Mouse (Mus musculus) heart, embryonic 14.5 days (tissue): ENCODE data around the gene Vps13d. TPM values are rescaled to one million over a fixed set of nuclear protein-coding genes. Genes with fewer than 3 reads are reported as not detected.
A peak's percentile ranks its signal among the peaks of the same experiment; 100 is the strongest.

Experiments
- ATAC-seq: fragments of 200-750 bp; cut with Nextera tagmentation; 2 replicates; pipeline ENCODE4 v1.8.0; 2017; ENCODE audit warnings: low read depth, moderate TSS enrichment; ENCODE audit not compliant: insufficient number of reproducible peaks, insufficient read depth, low FRiP score
- H3K27ac ChIP-seq, 2 experiments: fragments of 200-500 bp in 1 of 2; fragments of 300-500 bp in 1 of 2; sonication (generic) in 1 of 2; replicated peaks in 1 of 2; 2 replicates each; pipeline ENCODE4 v1.5.1; 2012 to 2014; ENCODE audit warnings: low read depth in 2 of 2, low read length in 2 of 2, control low read depth in 1 of 2, mild to moderate bottlenecking in 1 of 2, mixed read lengths in 1 of 2; ENCODE audit not compliant: control insufficient read depth in 1 of 2, insufficient read depth in 1 of 2
- H3K27me3 ChIP-seq: fragments of 300-500 bp; sonication (generic); 2 replicates; pipeline ENCODE4 v1.6.1; 2014; ENCODE audit warnings: mild to moderate bottlenecking, low read length, control low read depth; ENCODE audit not compliant: control insufficient read depth, insufficient read depth
- H3K36me3 ChIP-seq: fragments of 300-500 bp; sonication (generic); 2 replicates; pipeline ENCODE4 v1.6.1; 2014; ENCODE audit warnings: mild to moderate bottlenecking, control low read depth, low read length, mixed read lengths; ENCODE audit not compliant: control insufficient read depth, insufficient read depth
- H3K4me1 ChIP-seq, 2 experiments: fragments of 200-500 bp in 1 of 2; fragments of 300-500 bp in 1 of 2; sonication (generic) in 1 of 2; 2 replicates each; pipeline ENCODE4 v1.6.1; 2012 to 2014; ENCODE audit warnings: low read length in 2 of 2, control low read depth in 1 of 2, mixed read lengths in 1 of 2; ENCODE audit not compliant: control insufficient read depth in 2 of 2, insufficient read depth in 2 of 2
- H3K4me2 ChIP-seq: fragments of 300-500 bp; sonication (generic); 2 replicates; pipeline ENCODE4 v1.6.1; 2014; ENCODE audit warnings: mild to moderate bottlenecking, low read length
- H3K4me3 ChIP-seq, 2 experiments: fragments of 200-500 bp in 1 of 2; fragments of 300-500 bp in 1 of 2; sonication (generic) in 1 of 2; 2 replicates each; pipeline ENCODE4 v1.5.1; 2012 to 2014; ENCODE audit warnings: low read length in 2 of 2, mild to moderate bottlenecking in 2 of 2, control low read depth in 1 of 2, low read depth in 1 of 2, moderate library complexity in 1 of 2; ENCODE audit not compliant: control insufficient read depth in 1 of 2, insufficient read depth in 1 of 2
- H3K9ac ChIP-seq: fragments of 300-500 bp; sonication (generic); 2 replicates; pipeline ENCODE4 v1.6.1; 2014; ENCODE audit warnings: mild to moderate bottlenecking, low read length
- H3K9me3 ChIP-seq: fragments of 300-500 bp; sonication (generic); 2 replicates; pipeline ENCODE4 v1.6.1; 2016; ENCODE audit warnings: low read length, control low read depth; ENCODE audit not compliant: control insufficient read depth
- WGBS: fragments of 180-500 bp; shearing (Covaris S2); extraction: QIAGEN DNeasy Blood & Tissue Kit; methylation state at CpG from one replicate; pipeline ENCODE4 v1.1.7; 2014; 5-methylcytosine and 5-hydroxymethylcytosine counted together
- polyA plus RNA-seq: library from polyadenylated mRNA; unstranded; fragments of >200 nt; fragmentation: Nextera tagmentation; extraction: Ambion mirVana; gene quantifications from 2 replicates; pipeline ENCODE4 v1.2.1, GENCODE M21; 2014

Vps13d gene
- polyA plus RNA-seq, 1 experiment from 2014 or later, result 11.9 TPM

- H3K4me3 ChIP-seq, result no peak overlapping the region
- no peaks in the 10 kb centered on the region for H3K27me3 ChIP-seq
- no peaks in the 10 kb centered on the region for H3K4me1 ChIP-seq
- WGBS, result 87% methylated on average over 6 of the region's 6 CpGs
- H3K36me3 ChIP-seq, result peaks cover 93% of the 10 kb centered on the region
- no peak for ATAC-seq
- H3K9me3 ChIP-seq, result no peaks in the 10 kb centered on the region
- H3K27ac ChIP-seq, result no peak overlapping the region
- no peak overlapping the region for H3K9ac ChIP-seq
- H3K4me2 ChIP-seq, result no peak overlapping the region
These were observed 92.7 kb downstream of the Vps13d start for GRCm38 (mm10) chr4:145101823-145102718.

GRCm38 (mm10) chr4:145099853-145100252 is 95.0 kb downstream of the Vps13d start:
- Histone ChIP-seq H3K4me3 (no peak overlapping the region), H3K9me3 (no peaks in the 10 kb centered on the region), H3K4me1 (no peaks in the 10 kb centered on the region), H3K27ac (no peak overlapping the region), H3K9ac (no peak overlapping the region), H3K4me2 (no peak overlapping the region), H3K36me3 (peaks cover 93% of the 10 kb centered on the region), H3K27me3 (no peaks in the 10 kb centered on the region)
- 86% methylated on average over 6 of the region's 6 CpGs for WGBS
- no peak for ATAC-seq

- no peaks in the 10 kb centered on the region for H3K9me3 ChIP-seq
- no peaks in the 10 kb centered on the region for H3K27me3 ChIP-seq
- H3K9ac ChIP-seq, result no peak overlapping the region
- no peak overlapping the region for H3K4me2 ChIP-seq
- no peak for ATAC-seq
- H3K4me3 ChIP-seq, result no peak overlapping the region
- peaks cover 93% of the 10 kb centered on the region for H3K36me3 ChIP-seq
- 78% methylated on average over 1 of the region's 1 CpGs for WGBS
- H3K4me1 ChIP-seq, result no peaks in the 10 kb centered on the region
- no peak overlapping the region for H3K27ac ChIP-seq
These were observed 95.5 kb downstream of the Vps13d start for GRCm38 (mm10) chr4:145099344-145099743.

GRCm38 (mm10) chr4:145097974-145098373 is 96.8 kb downstream of the Vps13d start:
- ATAC-seq, result no peak
- no peak overlapping the region for H3K4me2 ChIP-seq
- no peak overlapping the region for H3K9ac ChIP-seq
- H3K4me3 ChIP-seq, result no peak overlapping the region
- no peaks in the 10 kb centered on the region for H3K27me3 ChIP-seq
- 93% methylated on average over 3 of the region's 3 CpGs for WGBS
- no peaks in the 10 kb centered on the region for H3K4me1 ChIP-seq
- peaks cover 93% of the 10 kb centered on the region for H3K36me3 ChIP-seq
- no peaks in the 10 kb centered on the region for H3K9me3 ChIP-seq
- no peak overlapping the region for H3K27ac ChIP-seq

GRCm38 (mm10) chr4:145096481-145097039 is 98.2 kb downstream of the Vps13d start:
- WGBS, result 83% methylated on average over 5 of the region's 5 CpGs
- no peaks in the 10 kb centered on the region for H3K27me3 ChIP-seq
- 0 out of 4 replicates have a peak overlapping the region, but pooled peaks have one; percentile 9 to 24 for H3K27ac ChIP-seq
- ATAC-seq, result no peak
- no peak overlapping the region for H3K4me3 ChIP-seq
- no peaks in the 10 kb centered on the region for H3K4me1 ChIP-seq
- H3K9ac ChIP-seq, result no peak overlapping the region
- peaks cover 93% of the 10 kb centered on the region for H3K36me3 ChIP-seq
- H3K9me3 ChIP-seq, result no peaks in the 10 kb centered on the region
- H3K4me2 ChIP-seq, result no peak overlapping the region

GRCm38 (mm10) chr4:145086509-145086908 is 108.3 kb downstream of the Vps13d start:
- peaks cover 0 to 4% of the 10 kb centered on the region in 2 experiments; a peak in 1 of 4 replicates for H3K4me1 ChIP-seq
- peaks cover 94% of the 10 kb centered on the region for H3K36me3 ChIP-seq
- no peak overlapping the region for H3K4me2 ChIP-seq
- H3K4me3 ChIP-seq, result no peak overlapping the region
- no peak overlapping the region for H3K27ac ChIP-seq
- H3K9me3 ChIP-seq, result no peaks in the 10 kb centered on the region
- WGBS, result 75% methylated on average over 4 of the region's 4 CpGs
- H3K9ac ChIP-seq, result no peak overlapping the region
- no peaks in the 10 kb centered on the region for H3K27me3 ChIP-seq
- ATAC-seq, result no peak

GRCm38 (mm10) chr4:145079324-145079723 is 115.5 kb downstream of the Vps13d start:
- no peak overlapping the region for H3K4me3 ChIP-seq
- H3K4me2 ChIP-seq, result no peak overlapping the region
- no peaks in the 10 kb centered on the region for H3K27me3 ChIP-seq
- WGBS, result 33% methylated on average over 2 of the region's 2 CpGs
- H3K36me3 ChIP-seq, result peaks cover 95% of the 10 kb centered on the region
- peaks cover 0 to 4% of the 10 kb centered on the region in 2 experiments; a peak in 1 of 4 replicates for H3K4me1 ChIP-seq
- no peak overlapping the region for H3K27ac ChIP-seq
- H3K9me3 ChIP-seq, result no peaks in the 10 kb centered on the region
- no peak for ATAC-seq
- H3K9ac ChIP-seq, result no peak overlapping the region
